Mouse (Mus musculus) midbrain, embryonic 15.5 days (tissue): Measurements from ENCODE around the gene Abhd12b. TPM values are rescaled to one million over a fixed set of nuclear protein-coding genes. Genes with fewer than 3 reads are reported as not detected.
A peak's percentile ranks its signal among the peaks of the same experiment; 100 is the strongest.

Source experiments
- ATAC-seq: fragments of 200-750 bp; cut with Nextera tagmentation; replicated peaks from 2 replicates; pipeline ENCODE4 v1.8.0; 2017; ENCODE audit warnings: moderate TSS enrichment
- H3K27ac ChIP-seq: fragments of 300-500 bp; sonication (generic); 2 replicates; pipeline ENCODE4 v1.5.1; 2015; ENCODE audit warnings: mild to moderate bottlenecking, inconsistent platforms
- H3K27me3 ChIP-seq: fragments of 300-500 bp; sonication (generic); replicated peaks from 2 replicates; pipeline ENCODE4 v1.6.1; 2015; ENCODE audit warnings: inconsistent platforms
- H3K36me3 ChIP-seq: fragments of 300-500 bp; sonication (generic); replicated peaks from 2 replicates; pipeline ENCODE4 v1.6.1; 2015; ENCODE audit warnings: inconsistent platforms
- H3K4me1 ChIP-seq: fragments of 300-500 bp; sonication (generic); 2 replicates; pipeline ENCODE4 v1.6.1; 2015; ENCODE audit warnings: inconsistent platforms
- H3K4me2 ChIP-seq: fragments of 300-500 bp; sonication (generic); 2 replicates; pipeline ENCODE4 v1.6.1; 2015; ENCODE audit warnings: inconsistent platforms, mild to moderate bottlenecking, moderate library complexity
- H3K4me3 ChIP-seq: fragments of 300-500 bp; sonication (generic); 2 replicates; pipeline ENCODE4 v1.5.1; 2015; ENCODE audit warnings: mild to moderate bottlenecking, inconsistent platforms
- H3K9ac ChIP-seq: fragments of 300-500 bp; sonication (generic); 2 replicates; pipeline ENCODE4 v1.6.1; 2015; ENCODE audit warnings: mild to moderate bottlenecking, inconsistent platforms
- H3K9me3 ChIP-seq: fragments of 300-500 bp; sonication (generic); 2 replicates; pipeline ENCODE4 v1.6.1; 2016; ENCODE audit warnings: inconsistent platforms
- WGBS: fragments of 180-500 bp; shearing (Covaris S2); methylation state at CpG from one replicate; pipeline ENCODE4 v1.1.7; 2015; ENCODE audit warnings: mixed read lengths; 5-methylcytosine and 5-hydroxymethylcytosine counted together
- polyA plus RNA-seq: library from polyadenylated mRNA; unstranded; fragments of >200 nt; fragmentation: Nextera tagmentation; extraction: Ambion mirVana; gene quantifications from 2 replicates; pipeline ENCODE4 v1.2.1, GENCODE M21; 2015

The Abhd12b gene
- polyA plus RNA-seq, 1 experiment from 2014 or later: 0.28 TPM

DNA sequence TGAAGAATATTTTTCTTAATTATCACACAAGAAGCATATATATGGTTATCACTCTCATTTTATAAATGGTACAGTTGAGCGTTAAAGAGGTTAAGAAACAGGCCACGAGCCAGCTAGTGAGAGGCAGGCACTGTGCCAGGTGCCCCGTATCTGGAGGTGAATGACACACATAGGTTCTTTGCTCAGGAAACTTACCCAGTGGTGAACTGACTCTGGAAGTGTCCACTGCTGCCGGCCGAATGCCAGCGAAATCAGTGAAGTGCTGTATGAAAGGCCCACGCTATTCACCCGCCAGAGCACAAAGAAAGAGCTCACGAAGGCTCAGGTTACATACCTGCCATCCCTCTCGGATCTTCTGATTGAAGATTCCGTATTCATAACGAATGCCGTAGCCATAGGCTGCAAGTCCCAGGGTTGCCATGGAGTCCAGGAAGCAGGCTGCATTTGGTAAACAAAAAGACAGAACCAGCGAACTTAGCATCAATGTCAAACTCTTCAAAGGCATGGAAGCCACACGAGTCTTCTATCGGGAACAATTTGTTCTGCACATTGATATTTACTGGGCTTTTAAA is 62.4 kb downstream of the Abhd12b start:
- whole genome bisulfite sequencing: 27% methylated on average over 16 of the region's 16 CpGs
- H3K4me3 ChIP-seq: no peak overlapping the region
- no peak overlapping the region for H3K9ac ChIP-seq
- no peaks in the 10 kb centered on the region for H3K36me3 ChIP-seq
- H3K9me3 ChIP-seq: no peaks in the 10 kb centered on the region
- H3K4me1 ChIP-seq: peaks cover 5% of the 10 kb centered on the region; the same call in 1 of the 2 replicates
- H3K27me3 ChIP-seq: no peaks in the 10 kb centered on the region
- no peak overlapping the region for H3K27ac ChIP-seq
- peak; percentile 45; the same call in 1 of the 2 replicates for ATAC-seq
- 0 out of 2 replicates have a peak overlapping the region, but pooled peaks have one; percentile 0 for H3K4me2 ChIP-seq

DNA sequence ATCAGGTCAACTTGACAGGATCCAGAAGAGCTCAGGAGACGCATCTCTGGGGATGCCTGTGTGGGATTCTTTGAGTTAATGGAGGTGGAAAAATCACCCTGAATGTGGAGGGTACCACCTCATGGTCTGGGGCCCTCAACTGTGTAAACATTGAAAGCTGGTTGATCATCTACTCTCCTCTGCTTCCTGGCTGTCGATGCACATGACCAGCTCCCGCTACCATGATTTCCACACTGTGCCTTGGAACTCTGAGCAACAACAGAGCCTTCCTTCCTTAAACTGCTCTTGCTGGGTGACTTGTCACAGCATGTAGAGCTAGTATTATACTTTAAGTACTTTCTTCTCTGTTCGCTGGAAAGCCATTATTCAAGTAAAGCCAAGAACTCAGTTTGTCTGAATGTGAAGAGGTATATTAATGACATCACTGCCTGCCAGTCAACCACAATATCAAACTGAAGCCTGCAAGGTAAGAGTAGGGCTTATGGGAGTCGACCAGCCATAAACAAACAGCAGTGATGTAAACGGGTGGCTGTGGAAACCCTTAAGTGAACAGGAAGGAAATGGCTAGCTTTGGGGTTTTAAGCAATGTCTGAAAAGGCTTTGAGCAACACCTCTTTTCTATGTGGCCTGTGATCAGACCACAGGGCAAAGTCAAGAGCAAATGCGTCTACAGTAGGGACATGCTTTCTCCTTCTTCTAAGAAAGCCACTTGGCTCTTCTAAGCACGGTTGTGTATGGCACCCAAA is 65.0 kb downstream of the Abhd12b start:
- H3K9me3 ChIP-seq: no peaks in the 10 kb centered on the region
- no peak overlapping the region for H3K4me3 ChIP-seq
- no peak overlapping the region for H3K4me2 ChIP-seq
- H3K4me1 ChIP-seq: peaks cover 5% of the 10 kb centered on the region; the same call in 1 of the 2 replicates
- WGBS: 92% methylated on average over 8 of the region's 8 CpGs
- H3K27ac ChIP-seq: no peak overlapping the region
- ATAC-seq: no peak
- no peak overlapping the region for H3K9ac ChIP-seq
- no peaks in the 10 kb centered on the region for H3K27me3 ChIP-seq
- H3K36me3 ChIP-seq: no peaks in the 10 kb centered on the region

DNA sequence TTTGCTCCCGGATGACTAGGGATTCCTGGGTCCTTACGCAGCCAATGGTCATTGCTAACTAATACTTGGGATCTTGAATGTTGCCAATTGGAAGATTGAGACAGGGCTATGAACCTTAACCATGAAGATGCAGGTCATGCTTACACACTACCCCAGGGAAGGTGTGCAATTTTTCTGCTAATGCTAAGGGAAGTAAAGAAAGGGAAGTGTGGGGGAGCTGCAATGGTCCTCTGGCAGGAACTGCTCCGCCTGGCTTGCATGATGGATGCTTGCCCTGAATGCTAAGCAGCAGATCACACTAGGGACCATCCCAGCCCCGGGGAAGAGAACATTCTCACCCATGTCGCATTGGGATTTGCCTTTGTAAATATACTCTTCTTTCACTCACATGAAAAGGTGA is 67.5 kb downstream of the Abhd12b start:
- Histone ChIP-seq H3K9ac (no peak overlapping the region), H3K9me3 (no peaks in the 10 kb centered on the region), H3K27me3 (peaks cover 2% of the 10 kb centered on the region; the same call in 1 of the 2 replicates), H3K27ac (no peak overlapping the region), H3K4me2 (no peak overlapping the region), H3K4me1 (peaks cover under 1% of the 10 kb centered on the region; the same call in 1 of the 2 replicates), H3K4me3 (no peak overlapping the region), H3K36me3 (no peaks in the 10 kb centered on the region)
- no peak for ATAC-seq
- WGBS: 75% methylated on average over 5 of the region's 5 CpGs

DNA sequence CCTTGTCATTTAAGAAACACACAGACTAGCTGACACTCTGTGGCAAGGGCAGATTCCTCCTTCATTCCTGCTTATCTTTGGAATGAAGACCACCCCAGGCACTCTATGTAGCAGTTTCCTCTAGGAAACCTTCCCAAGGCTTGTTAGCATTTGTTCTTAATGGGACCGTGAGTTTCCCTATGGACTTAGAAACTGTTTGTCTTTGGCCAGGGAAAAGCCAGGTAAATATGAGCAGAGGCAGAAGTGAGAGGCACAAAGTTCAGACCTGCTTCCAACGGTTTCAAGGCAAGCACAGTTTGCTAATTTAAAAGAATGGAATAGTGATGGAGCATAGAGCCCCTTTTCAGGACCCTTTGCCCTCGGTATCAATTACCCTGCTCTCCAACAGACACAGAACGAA is 69.4 kb downstream of the Abhd12b start:
- WGBS: 72% methylated on average over 4 of the region's 4 CpGs
- H3K9ac ChIP-seq: no peak overlapping the region
- peaks cover 6% of the 10 kb centered on the region; the same call in 1 of the 2 replicates for H3K27me3 ChIP-seq
- no peak for ATAC-seq
- H3K4me3 ChIP-seq: no peak overlapping the region
- peaks cover 12% of the 10 kb centered on the region for H3K4me1 ChIP-seq
- no peaks in the 10 kb centered on the region for H3K9me3 ChIP-seq
- no peaks in the 10 kb centered on the region for H3K36me3 ChIP-seq
- no peak overlapping the region for H3K27ac ChIP-seq
- H3K4me2 ChIP-seq: no peak overlapping the region

DNA sequence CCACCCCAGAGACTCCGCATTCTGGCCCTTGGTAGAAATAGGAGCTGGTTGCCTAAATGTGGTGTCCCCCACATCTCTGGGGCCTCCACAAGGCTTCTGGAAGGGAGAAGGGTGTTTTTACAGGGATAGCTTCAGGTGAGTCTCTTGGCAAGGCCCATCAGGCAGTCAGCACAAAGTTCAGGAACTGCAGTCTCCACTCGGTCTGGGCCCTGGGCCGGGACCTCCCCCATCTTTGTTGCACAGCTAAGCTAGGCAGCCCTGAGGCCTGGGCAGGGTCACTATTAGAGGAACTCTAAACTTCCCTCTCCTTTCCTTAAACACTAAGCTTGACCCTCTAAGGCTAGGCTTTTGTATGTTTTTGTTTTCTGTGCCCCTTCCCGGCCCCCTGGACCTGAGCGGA is 72.7 kb downstream of the Abhd12b start:
- no peak for ATAC-seq
- Histone ChIP-seq H3K4me2 (peak overlapping the region; percentile 72), H3K9me3 (no peaks in the 10 kb centered on the region), H3K27ac (no peak overlapping the region), H3K4me3 (peak overlapping the region; percentile 35), H3K9ac (no peak overlapping the region), H3K36me3 (no peaks in the 10 kb centered on the region), H3K27me3 (peaks cover 6% of the 10 kb centered on the region; the same call in 1 of the 2 replicates), H3K4me1 (peaks cover 12% of the 10 kb centered on the region)
- 36% methylated on average over 5 of the region's 5 CpGs for WGBS

DNA sequence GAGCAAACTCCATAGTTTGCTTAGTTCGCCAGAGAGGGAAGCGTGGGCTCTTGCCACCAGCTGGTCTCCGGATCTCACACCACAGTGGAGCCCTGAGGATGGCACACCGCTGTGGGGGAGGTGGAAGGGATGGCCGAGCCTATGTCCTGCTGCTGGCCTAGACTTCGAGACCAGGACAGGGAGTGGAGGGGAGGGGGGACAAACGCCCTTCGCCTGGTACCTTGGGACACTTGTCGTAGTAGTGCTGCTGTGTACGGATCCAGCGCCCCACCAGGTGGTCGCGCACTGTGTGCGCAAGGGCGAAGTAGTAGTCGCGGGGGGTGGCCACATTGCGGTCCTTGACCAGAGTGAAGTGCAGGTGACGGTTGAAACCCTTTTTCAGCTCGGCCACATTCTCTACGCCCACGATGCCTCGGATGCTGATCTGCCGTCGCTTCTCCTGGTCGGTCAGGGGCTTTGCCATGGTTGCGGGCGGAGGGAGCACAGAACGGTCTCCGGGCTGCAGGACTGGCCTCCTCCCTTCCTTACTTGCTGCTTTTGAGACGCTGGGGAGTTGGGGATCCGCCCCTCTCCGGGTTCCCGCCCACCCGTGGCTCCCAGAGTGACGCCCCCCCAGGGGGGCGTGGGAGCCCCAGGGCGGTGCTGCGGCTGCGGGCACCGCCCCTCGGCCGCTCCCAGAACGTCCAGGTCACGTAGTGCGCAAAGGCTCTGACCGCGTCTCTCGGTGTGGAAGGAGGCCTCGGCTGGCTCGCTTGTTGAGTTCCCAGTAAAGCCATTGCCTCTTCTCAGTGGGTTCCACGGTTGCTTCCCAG is 73.4 kb downstream of the Abhd12b start:
- Histone ChIP-seq H3K27me3 (peaks cover 6% of the 10 kb centered on the region; the same call in 1 of the 2 replicates), H3K27ac (no peak overlapping the region), H3K9me3 (no peaks in the 10 kb centered on the region), H3K36me3 (no peaks in the 10 kb centered on the region), H3K4me2 (peak overlapping the region; percentile 72), H3K4me3 (peak overlapping the region; percentile 35), H3K9ac (peak overlapping the region; percentile 36), H3K4me1 (peaks cover 17% of the 10 kb centered on the region)
- ATAC-seq: peak; percentile 76
- WGBS: 1% methylated on average over 52 of the region's 52 CpGs

DNA sequence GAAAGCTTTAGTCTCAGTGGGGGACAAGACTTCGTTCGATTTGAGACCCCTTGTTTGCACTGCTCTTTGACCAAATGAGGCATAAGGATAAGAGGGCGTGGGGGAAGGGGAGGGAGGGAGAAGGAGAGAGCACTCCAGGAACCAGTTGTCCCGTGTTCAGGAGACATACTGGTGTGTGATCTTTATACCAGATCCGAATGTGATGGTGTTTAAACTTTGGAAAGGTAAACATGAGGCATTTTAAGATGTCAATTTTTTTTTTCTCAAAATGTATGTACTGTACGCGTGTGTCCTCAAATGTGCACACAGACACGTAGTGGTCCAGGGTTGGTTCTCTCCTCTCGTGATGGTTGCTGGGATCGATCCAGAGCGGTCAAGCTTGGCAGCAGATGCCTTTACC is 74.2 kb downstream of the Abhd12b start:
- peaks cover 6% of the 10 kb centered on the region; the same call in 1 of the 2 replicates for H3K27me3 ChIP-seq
- H3K4me3 ChIP-seq: no peak overlapping the region; the same call in 1 of the 2 replicates
- ATAC-seq: no peak
- WGBS: 69% methylated on average over 11 of the region's 11 CpGs
- no peaks in the 10 kb centered on the region for H3K9me3 ChIP-seq
- no peak overlapping the region for H3K9ac ChIP-seq
- peaks cover 17% of the 10 kb centered on the region for H3K4me1 ChIP-seq
- H3K27ac ChIP-seq: no peak overlapping the region
- no peaks in the 10 kb centered on the region for H3K36me3 ChIP-seq
- H3K4me2 ChIP-seq: peak overlapping the region; percentile 72; the same call in 1 of the 2 replicates

DNA sequence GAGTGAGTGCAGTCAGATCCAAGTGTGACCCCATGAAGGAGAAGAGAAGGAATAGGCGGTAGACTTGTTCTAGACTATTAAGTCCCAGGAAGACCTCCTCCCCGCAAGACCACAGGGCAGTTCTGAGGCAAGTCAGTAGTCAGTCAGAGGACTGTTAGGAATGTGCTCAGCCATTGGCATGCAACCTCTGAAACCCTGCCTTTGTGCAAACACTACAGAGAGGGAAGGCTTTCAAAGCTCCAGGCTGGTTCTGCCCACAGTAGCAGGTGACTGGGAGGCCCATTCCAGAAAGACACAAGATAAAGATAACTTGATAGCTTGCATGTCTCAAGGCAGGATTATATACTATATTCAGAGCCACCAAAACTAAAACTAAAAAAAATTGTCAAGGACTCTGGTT is 77.4 kb downstream of the Abhd12b start, which contains the start of gene Pygl:
Gene Pygl, minus strand, starts transcription at position 195 of the 400 bp plus-strand sequence.
- H3K9me3 ChIP-seq: no peaks in the 10 kb centered on the region
- no peak within 1 kb of the TSS for H3K27ac ChIP-seq
- no peak within 1 kb of the TSS for H3K4me2 ChIP-seq
- H3K4me1 ChIP-seq: peaks cover 23% of the 10 kb centered on the region
- ATAC-seq: no peak
- H3K4me3 ChIP-seq: no peak within 1 kb of the TSS
- WGBS: 72% methylated on average over 2 of the region's 2 CpGs
- H3K27me3 ChIP-seq: peaks cover 5% of the 10 kb centered on the region; the same call in 1 of the 2 replicates
- no peaks in the 10 kb centered on the region for H3K36me3 ChIP-seq
- H3K9ac ChIP-seq: no peak within 1 kb of the TSS

DNA sequence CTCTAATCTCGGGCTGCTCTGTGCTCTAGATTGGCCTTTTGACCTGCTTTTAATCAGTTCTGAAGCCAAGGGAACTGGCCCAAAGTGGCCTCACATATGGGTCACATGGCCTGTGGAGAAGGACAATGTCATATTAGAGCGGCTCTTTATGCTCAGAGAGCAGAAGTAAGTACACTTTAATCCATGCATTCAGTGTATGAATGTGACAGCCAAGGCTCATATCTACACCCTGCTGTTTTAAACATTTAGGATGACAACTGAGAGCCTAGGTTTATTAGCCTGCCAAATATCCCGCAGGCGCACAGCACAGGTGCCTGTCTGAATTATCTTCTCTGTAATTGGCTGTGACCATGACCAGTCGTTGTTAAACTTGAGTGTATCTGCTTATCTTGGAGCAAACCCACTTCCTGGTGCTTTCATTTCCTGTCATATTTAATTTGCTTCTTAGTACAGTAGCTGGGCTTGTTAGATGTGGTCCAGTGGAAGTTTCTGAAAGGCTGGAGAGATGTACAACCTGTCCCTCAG is 78.1 kb downstream of the Abhd12b start:
- Histone ChIP-seq H3K4me1 (peaks cover 18% of the 10 kb centered on the region), H3K9ac (no peak overlapping the region), H3K4me2 (no peak overlapping the region), H3K36me3 (no peaks in the 10 kb centered on the region), H3K27me3 (no peaks in the 10 kb centered on the region), H3K4me3 (no peak overlapping the region), H3K27ac (no peak overlapping the region), H3K9me3 (no peaks in the 10 kb centered on the region)
- WGBS: 31% methylated on average over 5 of the region's 5 CpGs
- 0 out of 2 replicates have a peak, but pooled peaks have one; percentile 6 for ATAC-seq
